Mouse (Mus musculus) embryonic facial prominence, embryonic 11.5 days (tissue): ENCODE measurements around the gene Pheta1. TPM values are rescaled to one million over a fixed set of nuclear protein-coding genes. Genes with fewer than 3 reads are reported as not detected.

Experiments used
- ATAC-seq: fragments of 200-750 bp; cut with Nextera tagmentation; replicated peaks from 2 replicates; pipeline ENCODE4 v1.8.0; 2017; ENCODE audit warnings: low read depth; ENCODE audit not compliant: insufficient number of reproducible peaks, low FRiP score, low TSS enrichment
- DNase-seq: peaks from one replicate; pipeline ENCODE4 v3.0.0-alpha.2; 2015; ENCODE audit warnings: low spot score
- H3K27ac ChIP-seq: fragments of 300-500 bp; sonication (generic); replicated peaks from 2 replicates; pipeline ENCODE4 v1.5.1; 2014; ENCODE audit warnings: mild to moderate bottlenecking, low read depth, low read length, control low read depth
- H3K27me3 ChIP-seq: fragments of 300-500 bp; sonication (generic); 2 replicates; pipeline ENCODE4 v1.6.1; 2014; ENCODE audit warnings: mild to moderate bottlenecking, low read length, moderate library complexity, mixed read lengths; ENCODE audit not compliant: control insufficient read depth, insufficient read depth
- H3K36me3 ChIP-seq: fragments of 300-500 bp; sonication (generic); replicated peaks from 2 replicates; pipeline ENCODE4 v1.6.1; 2014; ENCODE audit warnings: low read depth, mild to moderate bottlenecking, low read length, moderate library complexity, mixed read lengths; ENCODE audit not compliant: control insufficient read depth, insufficient read depth
- H3K4me1 ChIP-seq: fragments of 300-500 bp; sonication (generic); 2 replicates; pipeline ENCODE4 v1.6.1; 2014; ENCODE audit warnings: low read length, mixed read lengths; ENCODE audit not compliant: control insufficient read depth, insufficient read depth
- H3K4me2 ChIP-seq: fragments of 300-500 bp; sonication (generic); 2 replicates; pipeline ENCODE4 v1.6.1; 2014; ENCODE audit warnings: low read depth, mild to moderate bottlenecking, control low read depth, low read length, moderate library complexity
- H3K4me3 ChIP-seq: fragments of 300-500 bp; sonication (generic); 2 replicates; pipeline ENCODE4 v1.5.1; 2014; ENCODE audit warnings: low read depth, low read length, control low read depth
- H3K9ac ChIP-seq: fragments of 300-500 bp; sonication (generic); replicated peaks from 2 replicates; pipeline ENCODE4 v1.6.1; 2014; ENCODE audit warnings: mild to moderate bottlenecking, control low read depth, low read length
- H3K9me3 ChIP-seq: fragments of 300-500 bp; sonication (generic); replicated peaks from 2 replicates; pipeline ENCODE4 v1.6.1; 2016; ENCODE audit warnings: mild to moderate bottlenecking, low read length, inconsistent platforms, mixed read lengths; ENCODE audit not compliant: control insufficient read depth
- WGBS: fragments of 180-500 bp; shearing (Covaris S2); extraction: QIAGEN DNeasy Blood & Tissue Kit; methylation state at CpG from one replicate; pipeline ENCODE4 v1.1.7; 2014; 5-methylcytosine and 5-hydroxymethylcytosine counted together
- polyA plus RNA-seq: library from polyadenylated mRNA; unstranded; fragments of >200 nt; fragmentation: Nextera tagmentation; extraction: Ambion mirVana; gene quantifications from 2 replicates; pipeline ENCODE4 v1.2.1, GENCODE M21; 2014

The Pheta1 gene
- polyA plus RNA-seq, 1 experiment from 2014 or later: 25.2 TPM

- Histone ChIP-seq H3K4me2 (peak overlapping the region; percentile 96), H3K9me3 (no peaks in the 10 kb centered on the region), H3K9ac (peak overlapping the region; percentile 63), H3K27ac (no peak overlapping the region), H3K27me3 (peaks cover 21% of the 10 kb centered on the region; the same call in 1 of the 2 replicates), H3K36me3 (no peaks in the 10 kb centered on the region), H3K4me3 (peak overlapping the region; percentile 74), H3K4me1 (peaks cover 12% of the 10 kb centered on the region)
- DNase-seq (no peak), ATAC-seq (peak; percentile 7; the same call in 1 of the 2 replicates)
- WGBS: 1% methylated on average over 45 of the region's 51 CpGs
Measured at GRCm38 (mm10) chr5:121835949-121836691, 12.7 kb upstream of the Pheta1 start.

GRCm38 (mm10) chr5:121836692-121837415 lies 11.9 kb upstream of the Pheta1 start:
- Histone ChIP-seq H3K9ac (peak overlapping the region; percentile 63), H3K4me3 (peak overlapping the region; percentile 74), H3K36me3 (no peaks in the 10 kb centered on the region), H3K27me3 (peaks cover 21% of the 10 kb centered on the region; the same call in 1 of the 2 replicates), H3K4me1 (peaks cover 12% of the 10 kb centered on the region), H3K9me3 (no peaks in the 10 kb centered on the region), H3K27ac (no peak overlapping the region), H3K4me2 (peak overlapping the region; percentile 96)
- WGBS: under 1% methylated on average over 75 of the region's 77 CpGs
- ATAC-seq (peak; percentile 77), DNase-seq (peak; percentile 91)

GRCm38 (mm10) chr5:121837441-121838340 lies 11.1 kb upstream of the Pheta1 start, which contains the start of gene Sh2b3:
Gene Sh2b3, minus strand, starts transcription at chr5:121837646.
- H3K4me3 ChIP-seq: peak within 1 kb of the TSS; percentile 74
- no peaks in the 10 kb centered on the region for H3K36me3 ChIP-seq
- peaks cover 24% of the 10 kb centered on the region; the same call in 1 of the 2 replicates for H3K27me3 ChIP-seq
- DNase-seq (no peak), ATAC-seq (peak; percentile 7; the same call in 1 of the 2 replicates)
- peak within 1 kb of the TSS; percentile 63 for H3K9ac ChIP-seq
- H3K4me2 ChIP-seq: peak within 1 kb of the TSS; percentile 96
- 2% methylated on average over 34 of the region's 35 CpGs for WGBS
- peak within 1 kb of the TSS; percentile 41; the same call in 1 of the 2 replicates for H3K27ac ChIP-seq
- peaks cover 12% of the 10 kb centered on the region for H3K4me1 ChIP-seq
- no peaks in the 10 kb centered on the region for H3K9me3 ChIP-seq

GRCm38 (mm10) chr5:121838341-121839127 lies 10.2 kb upstream of the Pheta1 start:
- DNase-seq: peak; percentile 29
- Histone ChIP-seq H3K9ac (peak overlapping the region; percentile 37), H3K27ac (peak overlapping the region; percentile 41; the same call in 1 of the 2 replicates), H3K4me2 (peak overlapping the region; percentile 96), H3K36me3 (no peaks in the 10 kb centered on the region), H3K4me3 (peak overlapping the region; percentile 74), H3K9me3 (no peaks in the 10 kb centered on the region), H3K27me3 (peaks cover 30% of the 10 kb centered on the region), H3K4me1 (peaks cover 12% of the 10 kb centered on the region)
- no peak for ATAC-seq
- WGBS: under 1% methylated on average over 46 of the region's 46 CpGs

- Histone ChIP-seq H3K4me3 (peak overlapping the region; percentile 74), H3K36me3 (no peaks in the 10 kb centered on the region), H3K27me3 (peaks cover 35% of the 10 kb centered on the region), H3K4me2 (peak overlapping the region; percentile 96), H3K9ac (peak overlapping the region; percentile 37), H3K9me3 (no peaks in the 10 kb centered on the region), H3K27ac (no peak overlapping the region), H3K4me1 (peaks cover 12% of the 10 kb centered on the region)
- DNase-seq (no peak), ATAC-seq (no peak)
- whole genome bisulfite sequencing: 25% methylated on average over 7 of the region's 7 CpGs
Measured at GRCm38 (mm10) chr5:121839128-121839473, 9.7 kb upstream of the Pheta1 start.

GRCm38 (mm10) chr5:121841516-121841915 lies 7.3 kb upstream of the Pheta1 start:
- Histone ChIP-seq H3K9me3 (no peaks in the 10 kb centered on the region), H3K4me3 (no peak overlapping the region), H3K4me2 (no peak overlapping the region), H3K36me3 (no peaks in the 10 kb centered on the region), H3K9ac (no peak overlapping the region), H3K4me1 (peaks cover 7% of the 10 kb centered on the region), H3K27me3 (peaks cover 40% of the 10 kb centered on the region), H3K27ac (no peak overlapping the region)
- DNase-seq (no peak), ATAC-seq (no peak)
- WGBS: 86% methylated on average over 9 of the region's 9 CpGs

- Histone ChIP-seq H3K4me2 (no peak overlapping the region), H3K4me1 (peaks cover 7% of the 10 kb centered on the region), H3K9me3 (no peaks in the 10 kb centered on the region), H3K27ac (no peak overlapping the region), H3K4me3 (no peak overlapping the region), H3K27me3 (peaks cover 40% of the 10 kb centered on the region), H3K9ac (no peak overlapping the region), H3K36me3 (no peaks in the 10 kb centered on the region)
- no peak for ATAC-seq
- 43% methylated on average over 10 of the region's 10 CpGs for WGBS
- no peak for DNase-seq
Measured at GRCm38 (mm10) chr5:121841973-121842372, 6.8 kb upstream of the Pheta1 start.
